Mouse (Mus musculus): ENCODE results near the gene Zfp799.

Gene Zfp799

GRCm38 (mm10) chr17:32787436-32788093, 42.5 kb downstream of the Zfp799 start:
- DNase-seq (ENCODE audit: low read depth, low spot score) = no peak

- DNase-seq (ENCODE audit: low read depth, low spot score) = no peak
Observed at GRCm38 (mm10) chr17:32786944-32787343, 43.1 kb downstream of the Zfp799 start.

GRCm38 (mm10) chr17:32785656-32786055, 44.4 kb downstream of the Zfp799 start:
- no peak for DNase-seq (ENCODE audit: low read depth, low spot score)

- no peak for DNase-seq (ENCODE audit: low read depth, low spot score)
Observed at GRCm38 (mm10) chr17:32777564-32777963, 52.5 kb downstream of the Zfp799 start.

GRCm38 (mm10) chr17:32771213-32771612, 58.8 kb downstream of the Zfp799 start:
- no peak for DNase-seq (ENCODE audit: low read depth, low spot score)

- DNase-seq (ENCODE audit: low read depth, low spot score) = no peak
Observed at GRCm38 (mm10) chr17:32766422-32766821, 63.6 kb downstream of the Zfp799 start.

Data from c-Kit-negative CD71-positive TER-119-positive erythroid progenitor cells, embryonic 14.5 days (primary cell).